Mouse (Mus musculus) left cerebral cortex, adult 11 months (tissue): ENCODE results near the gene 4930426L09Rik.

ENCODE experiments used
- DNase-seq: peaks from one replicate; pipeline ENCODE4 v3.0.0; 2022; ENCODE audit warnings: low spot score

4930426L09Rik gene

DNA sequence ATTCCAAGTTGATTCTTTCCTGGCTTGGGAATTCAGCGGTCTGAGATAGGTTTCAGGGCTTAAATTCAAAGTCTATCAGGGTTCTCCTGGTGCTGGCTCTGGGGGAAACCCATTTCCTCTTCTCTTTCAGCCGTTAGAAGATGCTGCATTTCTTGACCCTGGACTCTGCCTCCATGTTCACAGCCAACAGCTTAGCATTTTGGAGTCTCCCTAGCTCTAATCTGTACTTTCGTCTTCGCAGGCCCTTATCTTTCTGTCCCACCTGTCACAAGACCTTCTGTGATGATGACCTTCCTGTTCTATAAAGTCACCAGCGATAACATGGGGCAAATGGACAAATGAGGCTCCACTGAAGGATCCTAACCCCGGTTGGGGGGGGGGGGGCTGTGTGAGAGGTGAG, 13.3 kb downstream of the 4930426L09Rik start:
- DNase-seq, result no peak

- no peak for DNase-seq
These were observed 18.2 kb downstream of the 4930426L09Rik start for GRCm38 (mm10) chr2:19016348-19016747.

DNA sequence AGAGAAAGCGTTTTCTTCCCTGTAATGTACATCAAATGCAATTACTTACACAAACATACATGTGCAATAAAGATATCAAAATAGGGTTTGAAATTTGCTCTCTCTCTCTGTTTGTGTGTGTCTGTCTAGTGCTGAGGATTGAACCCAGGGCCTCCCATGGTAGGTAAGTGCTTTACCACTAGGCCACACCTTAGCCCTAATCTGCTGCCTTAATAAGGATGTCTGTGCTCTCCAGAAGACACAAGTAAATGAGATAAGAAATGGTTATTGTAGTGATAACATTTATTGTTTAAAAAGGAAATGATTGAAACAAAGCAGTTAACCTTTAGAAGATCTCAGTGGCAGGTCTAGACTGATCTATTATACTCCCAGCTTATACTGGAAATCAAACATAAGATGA, 18.7 kb downstream of the 4930426L09Rik start:
- no peak for DNase-seq

DNA sequence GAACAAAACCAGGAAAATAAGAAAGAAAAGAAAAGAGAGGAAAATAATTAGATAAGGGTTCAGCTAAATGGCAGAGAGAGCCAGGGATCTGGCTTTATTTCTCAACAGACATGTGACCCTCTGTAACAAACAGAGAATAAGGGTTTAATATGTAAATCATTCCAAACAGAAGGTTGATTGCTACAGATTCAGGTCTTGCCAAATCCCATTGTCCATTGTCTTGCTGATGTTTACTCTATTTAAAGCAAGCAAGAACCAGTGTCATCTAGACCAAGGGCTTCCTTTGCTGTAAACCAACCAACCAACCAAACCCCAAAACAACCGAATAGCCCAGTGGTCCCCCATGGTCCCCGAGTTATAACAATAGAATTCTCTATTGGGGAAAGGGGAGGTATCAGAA, 19.9 kb downstream of the 4930426L09Rik start:
- no peak for DNase-seq

DNA sequence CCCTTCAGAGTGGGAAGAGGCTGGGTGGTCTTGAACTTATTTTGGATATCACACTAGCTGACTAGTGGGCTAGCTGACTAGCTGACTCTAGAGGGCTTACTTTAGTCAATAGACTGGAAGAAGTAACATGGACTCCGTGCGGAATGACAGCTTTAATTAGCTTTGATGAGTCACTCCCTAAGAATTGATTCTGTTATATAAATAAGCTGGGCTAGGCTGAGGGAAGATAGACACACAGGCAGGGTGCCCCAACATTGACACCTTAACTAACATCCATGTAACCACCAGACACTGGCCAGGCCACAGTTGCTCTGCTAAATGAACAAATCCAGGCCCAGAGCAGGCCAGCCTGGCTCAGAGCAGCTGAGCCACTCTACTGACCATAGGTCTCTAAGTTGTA, 26.7 kb downstream of the 4930426L09Rik start:
- no peak for DNase-seq

- DNase-seq, result no peak
These were observed 39.3 kb downstream of the 4930426L09Rik start for GRCm38 (mm10) chr2:19037430-19037829.

GRCm38 (mm10) chr2:19037907-19038570, 39.9 kb downstream of the 4930426L09Rik start:
- DNase-seq, result no peak

DNA sequence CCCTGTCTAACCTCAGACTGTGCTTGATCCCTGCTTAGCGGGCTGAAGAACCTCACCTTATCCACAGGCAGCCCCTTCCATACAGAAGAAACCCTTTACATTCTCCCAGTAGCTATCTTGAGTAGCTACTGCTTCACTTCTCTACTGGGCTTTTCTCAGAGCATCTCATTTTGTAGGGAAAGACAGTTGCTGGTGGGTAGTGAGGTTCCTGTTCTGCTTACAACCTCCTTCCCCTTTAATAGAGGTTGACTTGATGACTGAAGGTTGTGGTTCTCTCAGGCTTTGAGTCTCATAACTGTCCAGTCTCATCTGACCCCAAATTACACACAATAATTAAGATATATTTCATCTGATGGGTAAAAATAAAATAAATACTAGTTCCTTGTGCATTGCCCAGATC, 50.1 kb downstream of the 4930426L09Rik start:
- no peak for DNase-seq

DNA sequence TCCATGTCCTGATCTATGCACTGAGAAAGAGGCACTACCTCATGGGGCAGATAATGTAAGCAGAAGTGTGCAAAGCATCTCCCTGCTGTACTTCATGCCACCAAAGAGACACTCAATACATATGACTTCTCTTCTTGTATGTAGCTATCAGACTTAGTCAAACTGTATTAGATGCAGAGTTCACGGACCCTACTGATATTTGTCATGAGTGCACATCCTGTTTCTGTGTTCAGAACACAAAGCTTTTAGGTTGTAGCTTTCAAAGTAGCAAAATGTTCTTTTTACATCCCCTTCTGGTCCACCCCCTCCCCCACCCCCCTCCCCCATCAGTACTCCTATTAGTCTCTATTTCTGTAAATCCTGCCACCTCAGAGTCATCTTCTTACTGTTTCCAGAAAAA, 51.2 kb downstream of the 4930426L09Rik start:
- no peak for DNase-seq
